Mouse (Mus musculus): ENCODE data around the gene Ptprj. TPM values are rescaled to one million over a fixed set of nuclear protein-coding genes. Genes with fewer than 3 reads are reported as not detected.
A peak's percentile ranks its signal among the peaks of the same experiment; 100 is the strongest.

Ptprj gene
- polyA plus RNA-seq, 1 experiment, result 25.6 TPM

- Histone ChIP-seq H3K4me1 (ENCODE audit: control insufficient read depth, insufficient read depth, low read length) (peaks cover 50% of the 10 kb centered on the region), H3K27me3 (ENCODE audit: control insufficient read depth, insufficient read depth, low read length) (no peaks in the 10 kb centered on the region), H3K4me3 (replicated peaks; ENCODE audit: insufficient read depth, low read depth, low read length) (no peak overlapping the region), H3K27ac (ENCODE audit: insufficient read depth, low read length) (no peak overlapping the region)
- TF ChIP-seq POLR2A (IDR thresholded peaks at IDR 0.05; ENCODE audit: borderline replicate concordance, insufficient read depth, low read length) (no peak), CTCF (IDR thresholded peaks at IDR 0.05; ENCODE audit: borderline replicate concordance, insufficient read depth, low read depth, low read length) (no peak)
- no peak for DNase-seq
- 96% methylated on average over 2 of the region's 2 CpGs for WGBS
These were observed 37.8 kb downstream of the Ptprj start for GRCm38 (mm10) chr2:90542656-90543055.

GRCm38 (mm10) chr2:90539206-90539605 lies 41.2 kb downstream of the Ptprj start:
- WGBS, result 67% methylated on average over 4 of the region's 4 CpGs
- peaks cover 28% of the 10 kb centered on the region for H3K4me1 ChIP-seq (ENCODE audit: control insufficient read depth, insufficient read depth, low read length)
- no peak for DNase-seq
- TF ChIP-seq CTCF (IDR thresholded peaks at IDR 0.05; ENCODE audit: borderline replicate concordance, insufficient read depth, low read depth, low read length) (no peak), POLR2A (IDR thresholded peaks at IDR 0.05; ENCODE audit: borderline replicate concordance, insufficient read depth, low read length) (no peak)
- no peak overlapping the region for H3K27ac ChIP-seq (ENCODE audit: insufficient read depth, low read length)
- H3K27me3 ChIP-seq (ENCODE audit: control insufficient read depth, insufficient read depth, low read length), result no peaks in the 10 kb centered on the region
- H3K4me3 ChIP-seq (replicated peaks; ENCODE audit: insufficient read depth, low read depth, low read length), result no peak overlapping the region

- Histone ChIP-seq H3K4me1 (ENCODE audit: control insufficient read depth, insufficient read depth, low read length) (peaks cover 11% of the 10 kb centered on the region), H3K27ac (ENCODE audit: insufficient read depth, low read length) (no peak overlapping the region), H3K4me3 (replicated peaks; ENCODE audit: insufficient read depth, low read depth, low read length) (no peak overlapping the region), H3K27me3 (ENCODE audit: control insufficient read depth, insufficient read depth, low read length) (no peaks in the 10 kb centered on the region)
- no peak for TF ChIP-seq CTCF (IDR thresholded peaks at IDR 0.05; ENCODE audit: borderline replicate concordance, insufficient read depth, low read depth, low read length)
- TF ChIP-seq POLR2A (IDR thresholded peaks at IDR 0.05; ENCODE audit: borderline replicate concordance, insufficient read depth, low read length), result no peak
- WGBS, result 11% methylated on average over 4 of the region's 4 CpGs
- peak; percentile 54 to 66 for DNase-seq
These were observed 43.2 kb downstream of the Ptprj start for GRCm38 (mm10) chr2:90537244-90537643.

- peak in 1 of 2 experiments; percentile 44 for DNase-seq
- TF ChIP-seq CTCF (IDR thresholded peaks at IDR 0.05; ENCODE audit: borderline replicate concordance, insufficient read depth, low read depth, low read length) (no peak), POLR2A (IDR thresholded peaks at IDR 0.05; ENCODE audit: borderline replicate concordance, insufficient read depth, low read length) (no peak)
- Histone ChIP-seq H3K27ac (ENCODE audit: insufficient read depth, low read length) (no peak overlapping the region), H3K27me3 (ENCODE audit: control insufficient read depth, insufficient read depth, low read length) (no peaks in the 10 kb centered on the region), H3K4me1 (ENCODE audit: control insufficient read depth, insufficient read depth, low read length) (peaks cover 7% of the 10 kb centered on the region), H3K4me3 (replicated peaks; ENCODE audit: insufficient read depth, low read depth, low read length) (no peak overlapping the region)
- 29% methylated on average over 9 of the region's 9 CpGs for WGBS
These were observed 43.9 kb downstream of the Ptprj start for GRCm38 (mm10) chr2:90536555-90536954.

GRCm38 (mm10) chr2:90534751-90535150 lies 45.7 kb downstream of the Ptprj start:
- Histone ChIP-seq H3K4me3 (replicated peaks; ENCODE audit: insufficient read depth, low read depth, low read length) (no peak overlapping the region), H3K4me1 (ENCODE audit: control insufficient read depth, insufficient read depth, low read length) (peaks cover 4% of the 10 kb centered on the region), H3K27me3 (ENCODE audit: control insufficient read depth, insufficient read depth, low read length) (no peaks in the 10 kb centered on the region), H3K27ac (ENCODE audit: insufficient read depth, low read length) (no peak overlapping the region)
- TF ChIP-seq POLR2A (IDR thresholded peaks at IDR 0.05; ENCODE audit: borderline replicate concordance, insufficient read depth, low read length) (no peak), CTCF (IDR thresholded peaks at IDR 0.05; ENCODE audit: borderline replicate concordance, insufficient read depth, low read depth, low read length) (no peak)
- no peak for DNase-seq
- 88% methylated on average over 6 of the region's 6 CpGs for WGBS

GRCm38 (mm10) chr2:90533944-90534343 lies 46.5 kb downstream of the Ptprj start:
- no peak for DNase-seq
- TF ChIP-seq POLR2A (IDR thresholded peaks at IDR 0.05; ENCODE audit: borderline replicate concordance, insufficient read depth, low read length), result no peak
- peaks cover 4% of the 10 kb centered on the region for H3K4me1 ChIP-seq (ENCODE audit: control insufficient read depth, insufficient read depth, low read length)
- H3K27ac ChIP-seq (ENCODE audit: insufficient read depth, low read length), result no peak overlapping the region
- 95% methylated on average over 7 of the region's 7 CpGs for WGBS
- H3K4me3 ChIP-seq (replicated peaks; ENCODE audit: insufficient read depth, low read depth, low read length), result no peak overlapping the region
- H3K27me3 ChIP-seq (ENCODE audit: control insufficient read depth, insufficient read depth, low read length), result no peaks in the 10 kb centered on the region

GRCm38 (mm10) chr2:90532095-90532494 lies 48.4 kb downstream of the Ptprj start:
- no peak for DNase-seq
- Histone ChIP-seq H3K4me3 (replicated peaks; ENCODE audit: insufficient read depth, low read depth, low read length) (no peak overlapping the region), H3K27me3 (ENCODE audit: control insufficient read depth, insufficient read depth, low read length) (no peaks in the 10 kb centered on the region), H3K27ac (ENCODE audit: insufficient read depth, low read length) (no peak overlapping the region), H3K4me1 (ENCODE audit: control insufficient read depth, insufficient read depth, low read length) (peaks cover 3% of the 10 kb centered on the region)
- TF ChIP-seq CTCF (IDR thresholded peaks at IDR 0.05; ENCODE audit: borderline replicate concordance, insufficient read depth, low read depth, low read length) (no peak), POLR2A (IDR thresholded peaks at IDR 0.05; ENCODE audit: borderline replicate concordance, insufficient read depth, low read length) (no peak)
- 78% methylated on average over 5 of the region's 5 CpGs for WGBS

GRCm38 (mm10) chr2:90528107-90528506 lies 52.3 kb downstream of the Ptprj start:
- TF ChIP-seq POLR2A (IDR thresholded peaks at IDR 0.05; ENCODE audit: borderline replicate concordance, insufficient read depth, low read length) (no peak), CTCF (IDR thresholded peaks at IDR 0.05; ENCODE audit: borderline replicate concordance, insufficient read depth, low read depth, low read length) (no peak)
- no peak overlapping the region for H3K4me3 ChIP-seq (replicated peaks; ENCODE audit: insufficient read depth, low read depth, low read length)
- 81% methylated on average over 5 of the region's 5 CpGs for WGBS
- no peak for DNase-seq
- no peak overlapping the region for H3K27ac ChIP-seq (ENCODE audit: insufficient read depth, low read length)
- H3K27me3 ChIP-seq (ENCODE audit: control insufficient read depth, insufficient read depth, low read length), result no peaks in the 10 kb centered on the region
- peaks cover 15% of the 10 kb centered on the region for H3K4me1 ChIP-seq (ENCODE audit: control insufficient read depth, insufficient read depth, low read length)

Data from cerebellum, adult 2 months (tissue).